Mouse (Mus musculus) cerebellum, adult 2 months (tissue): ENCODE measurements around the gene Hist1h2bb.

Source experiments
- CTCF ChIP-seq: fragments of 200-500 bp; IDR thresholded peaks from 2 replicates; pipeline ENCODE4 v1.5.1; 2011; ENCODE audit warnings: low read depth, mild to moderate bottlenecking, control low read depth, low read length, moderate library complexity, borderline replicate concordance; ENCODE audit not compliant: insufficient read depth
- POLR2A ChIP-seq: fragments of 200-500 bp; IDR thresholded peaks from 2 replicates; pipeline ENCODE4 v1.6.1; 2011; ENCODE audit warnings: low read length, control low read depth, borderline replicate concordance; ENCODE audit not compliant: insufficient read depth

DNA sequence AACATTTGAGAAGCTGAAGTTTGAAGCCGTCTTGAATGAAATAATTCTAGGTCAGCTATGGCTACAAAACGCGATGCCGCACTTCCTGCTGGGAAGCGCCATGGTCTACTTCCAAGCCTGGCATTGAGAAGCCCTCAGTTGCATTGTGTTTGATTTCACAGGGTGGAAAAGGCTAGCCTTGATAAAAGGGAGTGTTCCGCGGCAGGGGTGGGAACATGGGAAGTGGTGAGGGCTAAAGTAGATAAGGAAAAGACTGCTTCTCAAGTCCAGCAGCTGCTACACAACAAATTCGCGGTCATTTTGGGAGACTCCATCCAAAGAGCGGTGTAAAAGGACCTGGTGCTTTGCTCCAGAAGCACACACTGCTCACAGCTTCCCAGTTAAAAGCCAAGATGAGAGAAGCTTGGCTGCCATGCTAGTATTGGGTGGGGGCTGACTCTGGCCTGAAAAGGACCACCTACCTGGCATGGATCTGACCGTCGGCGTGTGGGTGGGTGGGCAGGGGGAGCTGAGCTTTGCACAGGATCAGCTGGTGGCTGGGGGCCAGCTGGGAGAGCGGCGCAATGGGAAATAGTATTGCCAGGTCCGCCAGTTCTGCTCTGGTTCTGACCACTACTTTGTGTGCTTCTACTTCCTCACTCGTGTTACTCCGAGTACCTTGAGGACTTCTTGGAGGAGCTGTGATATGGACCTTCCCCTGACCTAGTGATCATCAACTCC lies 17.9 kb upstream of the Hist1h2bb start:
- TF ChIP-seq CTCF: no peak
- TF ChIP-seq POLR2A: no peak
